Comparison of ENCODE assay signal across 1 mouse cellular context in the genomic region with DNA sequence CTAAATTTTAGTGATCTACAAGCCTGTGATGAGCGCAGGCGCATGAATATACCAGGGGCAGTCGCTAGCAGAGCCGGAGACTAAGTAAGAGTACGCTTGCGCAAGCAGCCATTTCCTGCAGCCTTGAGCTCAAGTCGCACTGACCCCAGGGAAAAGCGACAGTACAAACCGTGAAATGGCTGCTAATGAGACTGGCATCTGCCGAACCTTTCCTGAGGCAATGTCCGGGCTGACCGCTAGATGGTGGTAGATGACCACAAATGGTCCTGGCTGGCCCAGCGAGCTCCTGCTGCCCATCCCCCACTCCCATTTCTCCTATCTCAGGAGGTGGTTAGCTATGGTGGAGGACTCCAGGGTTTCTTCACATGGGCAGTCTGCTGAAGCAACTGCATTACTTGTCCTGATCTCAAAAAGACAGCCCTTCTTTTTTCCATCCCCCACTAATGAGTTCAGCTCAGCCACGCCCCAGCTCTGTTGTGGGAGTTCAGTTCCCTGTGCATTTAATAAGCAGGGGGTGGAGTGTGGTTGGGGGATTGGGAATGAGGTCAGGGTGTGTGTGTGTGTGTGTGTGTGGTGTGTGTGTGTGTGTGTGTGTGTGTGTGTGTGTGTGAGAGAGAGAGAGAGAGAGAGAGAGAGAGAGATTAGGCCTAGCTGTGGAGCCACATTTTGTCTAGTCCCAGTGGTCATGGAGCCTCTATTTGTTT.
TF ChIP-seq lines count a peak whose summit lies in the region.

No protein-coding gene starts in this region.

TF ChIP-seq in MEL, 35 proteins besides CTCF, POLR2A, EP300 and RAD21 (continued from another document):
- TF ChIP-seq HCFC1 (IDR thresholded peaks at IDR 0.05; ENCODE audit: low read depth, low read length) (peak; percentile 62; the same call in 1 of the 2 replicates), JUND (IDR thresholded peaks at IDR 0.05; ENCODE audit: low read depth, low read length) (no peak), POLR2AphosphoS5 (IDR thresholded peaks at IDR 0.05; ENCODE audit: borderline replicate concordance, low read depth, low read length) (no peak), ETS1 (IDR thresholded peaks at IDR 0.05; ENCODE audit: low read depth, low read length) (no peak), E2F4 (IDR thresholded peaks at IDR 0.05; ENCODE audit: borderline replicate concordance, low read depth, low read length) (no peak), ZNF384 (IDR thresholded peaks at IDR 0.05; ENCODE audit: low read depth, low read length) (no peak), TAL1 (IDR thresholded peaks at IDR 0.05; ENCODE audit: low read length) (no peak), MXI1 (IDR thresholded peaks at IDR 0.05; ENCODE audit: low read depth, low read length) (no peak), SIN3A (IDR thresholded peaks at IDR 0.05; ENCODE audit: low read length) (no peak; the same call in 1 of the 2 replicates), SMC3 (IDR thresholded peaks at IDR 0.05; ENCODE audit: low read depth, low read length) (peak; percentile 68), MAZ (IDR thresholded peaks at IDR 0.05; ENCODE audit: low read depth, low read length) (no peak), NELFE (IDR thresholded peaks at IDR 0.05; ENCODE audit: low read depth, low read length) (peak; percentile 40; the same call in 1 of the 2 replicates), NRF1 (IDR thresholded peaks at IDR 0.05; ENCODE audit: insufficient read depth, low read depth, low read length, poor library complexity, severe bottlenecking) (peak; percentile 82), ZKSCAN1 (IDR thresholded peaks at IDR 0.05; ENCODE audit: low read depth, low read length) (no peak), CHD1 (IDR thresholded peaks at IDR 0.05; ENCODE audit: low read depth, low read length) (no peak), MAFK (IDR thresholded peaks at IDR 0.05; ENCODE audit: borderline replicate concordance, low read depth, low read length) (no peak), GABPA (IDR thresholded peaks at IDR 0.05; ENCODE audit: low read depth, low read length) (no peak), RCOR1 (IDR thresholded peaks at IDR 0.05; ENCODE audit: low read depth, low read length) (no peak), ZMIZ1 (IDR thresholded peaks at IDR 0.05; ENCODE audit: low read depth, low read length) (no peak), BHLHE40 (IDR thresholded peaks at IDR 0.05; ENCODE audit: borderline replicate concordance, low read depth, low read length) (no peak)
TF ChIP-seq in MEL: peak in this region for 8.
